Mouse (Mus musculus): Measurements from ENCODE around the gene Edaradd.

DNA sequence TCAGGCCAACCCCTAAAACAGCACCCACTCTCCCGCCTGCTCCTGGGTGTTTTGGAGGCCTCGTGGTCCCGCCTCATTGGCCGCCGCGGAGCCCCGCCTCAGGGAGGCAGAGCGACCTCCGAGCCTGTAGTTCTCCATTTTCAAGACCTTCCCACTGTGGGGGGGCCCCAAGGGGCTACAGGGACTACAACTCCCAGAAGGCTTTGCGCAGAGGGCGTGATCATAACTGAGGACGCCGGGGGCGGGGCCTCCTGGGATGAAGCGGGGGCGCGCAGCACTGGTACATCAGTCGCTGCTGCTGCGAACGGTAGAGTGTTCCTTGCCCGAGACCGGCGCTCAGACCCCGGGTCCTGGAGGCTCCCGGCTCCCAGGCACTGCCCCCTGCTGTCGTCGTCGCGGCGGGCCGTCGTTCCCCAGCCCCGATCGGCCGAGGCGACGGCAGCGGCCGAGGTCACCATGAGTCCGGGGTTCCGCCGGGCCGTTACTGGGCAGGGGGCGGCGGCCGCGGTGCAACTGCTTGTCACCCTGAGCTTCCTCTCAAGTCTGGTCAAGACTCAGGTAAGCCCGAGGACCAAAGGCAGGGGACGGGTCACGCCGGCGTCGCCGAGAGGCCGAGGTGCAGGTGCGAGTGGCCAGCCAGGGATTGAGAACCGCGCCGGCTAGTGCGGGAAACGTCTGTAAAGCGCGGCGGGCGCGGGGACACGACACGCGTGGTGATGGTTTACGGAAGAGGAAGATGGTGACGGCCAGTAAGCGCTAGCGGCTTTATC, 45.6 kb upstream of the Edaradd start, which contains the start of gene Ero1lb:
- 0 out of 2 replicates have a peak, but pooled peaks have one; percentile 62 for TF ChIP-seq POLR2A (IDR thresholded peaks at IDR 0.05; ENCODE audit: borderline replicate concordance, low read depth, low read length)
- no peak for TF ChIP-seq CTCF (IDR thresholded peaks at IDR 0.05; ENCODE audit: low read depth, low read length)

Measured in bone marrow macrophage, adult 2 months (primary cell).